8 mouse cellular contexts compared by ENCODE assay signal in the genomic region with DNA sequence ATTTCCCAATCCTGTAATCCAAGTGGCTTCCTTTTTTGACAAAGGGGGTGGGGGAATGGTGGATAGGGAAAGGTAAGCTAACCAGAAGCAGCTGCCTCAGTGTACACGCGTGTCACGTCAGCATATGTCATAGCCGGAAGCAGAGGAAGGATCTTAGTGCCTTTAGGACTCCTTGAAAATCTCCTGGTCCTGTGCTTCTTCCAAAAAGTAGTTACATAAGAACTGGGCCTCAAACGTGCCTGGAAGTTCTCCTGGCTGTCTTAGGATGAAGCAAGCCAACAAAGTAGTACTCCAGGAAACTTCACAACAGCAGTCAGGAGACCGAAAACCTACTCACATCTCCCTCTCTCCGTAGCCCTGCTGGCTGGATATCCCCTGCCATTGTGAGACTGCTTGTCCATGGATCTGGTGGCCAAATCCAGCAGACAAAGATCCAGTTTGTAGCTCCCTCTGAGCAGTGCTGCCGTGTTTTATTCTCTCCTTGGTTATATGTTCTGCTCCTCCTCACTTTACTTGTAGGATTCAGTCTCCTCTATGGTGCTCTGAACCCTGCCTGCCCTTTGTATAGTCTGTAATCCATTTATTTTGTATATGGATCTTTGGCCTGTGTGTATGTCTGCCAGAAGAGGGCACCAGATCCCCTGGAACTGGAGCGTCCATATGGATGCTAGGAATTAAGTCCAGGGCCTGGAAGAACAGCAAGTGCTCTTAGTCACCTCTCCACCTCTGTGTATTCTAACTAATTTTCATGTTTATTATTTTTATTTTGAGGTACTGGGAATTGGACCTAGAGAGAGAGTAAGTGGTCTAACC. TPM values are rescaled to one million over a fixed set of nuclear protein-coding genes. Genes with fewer than 3 reads are reported as not detected.
A peak's percentile ranks its signal among the peaks of the same experiment; 100 is the strongest.
DNase-seq lines count a peak whose midpoint lies in the region; ATAC-seq and TF ChIP-seq lines count a peak whose summit lies in the region.

No protein-coding gene starts in this region.

- H3K36me3 ChIP-seq in forebrain, embryonic 16.5 days (ENCODE audit: control insufficient read depth, insufficient read depth) = peaks cover 26% of the 10 kb centered on the region
- peaks cover 36% of the 10 kb centered on the region for H3K36me3 ChIP-seq in intestine, postnatal 0 days (ENCODE audit: control insufficient read depth, insufficient read depth)
- H3K36me3 ChIP-seq in liver, embryonic 14.5 days (replicated peaks; ENCODE audit: control insufficient read depth, insufficient read depth, low read depth) = peaks cover 14% of the 10 kb centered on the region
- H3K36me3 ChIP-seq in neural tube, embryonic 13.5 days = peaks cover 44% of the 10 kb centered on the region

- ATAC-seq in forebrain, embryonic 16.5 days = peak; percentile 73
- ATAC-seq in intestine, postnatal 0 days = peak; percentile 51; the same call in 1 of the 2 replicates
- ATAC-seq in liver, embryonic 14.5 days (ENCODE audit: insufficient read depth) = no peak
- ATAC-seq in neural tube, embryonic 13.5 days (ENCODE audit: low read depth) = peak; percentile 78; the same call in 1 of the 2 replicates

- no peaks in the 10 kb centered on the region for H3K4me1 ChIP-seq in cerebellum, adult 2 months (ENCODE audit: control insufficient read depth, insufficient read depth, low read length)
- H3K4me1 ChIP-seq in forebrain, embryonic 16.5 days (replicated peaks; ENCODE audit: control insufficient read depth, insufficient read depth, low read length) = no peaks in the 10 kb centered on the region
- no peaks in the 10 kb centered on the region for H3K4me1 ChIP-seq in intestine, postnatal 0 days (replicated peaks; ENCODE audit: control insufficient read depth, insufficient read depth, low read length)
- H3K4me1 ChIP-seq in liver, embryonic 14.5 days (replicated peaks; ENCODE audit: control insufficient read depth in 2 of 2, insufficient read depth in 2 of 2, low read length in 1 of 2) = no peaks in the 10 kb centered on the region
- H3K4me1 ChIP-seq in neural tube, embryonic 13.5 days (replicated peaks) = no peaks in the 10 kb centered on the region

- no peaks in the 10 kb centered on the region for H3K9me3 ChIP-seq in forebrain, embryonic 16.5 days (ENCODE audit: control insufficient read depth, low read length)
- H3K9me3 ChIP-seq in intestine, postnatal 0 days (ENCODE audit: control insufficient read depth) = no peaks in the 10 kb centered on the region
- H3K9me3 ChIP-seq in liver, embryonic 14.5 days (ENCODE audit: control insufficient read depth, low read length) = no peaks in the 10 kb centered on the region
- no peaks in the 10 kb centered on the region for H3K9me3 ChIP-seq in neural tube, embryonic 13.5 days

- no peak for TF ChIP-seq POLR2A in cerebellum, adult 2 months (IDR thresholded peaks at IDR 0.05; ENCODE audit: borderline replicate concordance, insufficient read depth, low read length)

- WGBS in cerebellum, adult 2 months = 71% methylated on average over 9 of the region's 9 CpGs
- 79% methylated on average over 9 of the region's 9 CpGs for WGBS in forebrain, embryonic 16.5 days
- WGBS in intestine, postnatal 0 days = 73% methylated on average over 9 of the region's 9 CpGs
- 69% methylated on average over 9 of the region's 9 CpGs for WGBS in liver, embryonic 14.5 days (ENCODE audit: insufficient replicate concordance)
- WGBS in neural tube, embryonic 13.5 days = 80% methylated on average over 9 of the region's 9 CpGs

- H3K4me2 ChIP-seq in forebrain, embryonic 16.5 days (ENCODE audit: low read length) = no peak overlapping the region
- H3K4me2 ChIP-seq in intestine, postnatal 0 days (replicated peaks; ENCODE audit: low read depth) = no peak overlapping the region
- H3K4me2 ChIP-seq in liver, embryonic 14.5 days (ENCODE audit: low read depth) = no peak overlapping the region
- H3K4me2 ChIP-seq in neural tube, embryonic 13.5 days = no peak overlapping the region

- H3K27me3 ChIP-seq in cerebellum, adult 2 months (ENCODE audit: control insufficient read depth, insufficient read depth, low read length) = no peaks in the 10 kb centered on the region
- H3K27me3 ChIP-seq in forebrain, embryonic 16.5 days (replicated peaks; ENCODE audit: control insufficient read depth, insufficient read depth, low read length) = no peaks in the 10 kb centered on the region
- no peaks in the 10 kb centered on the region for H3K27me3 ChIP-seq in intestine, postnatal 0 days (replicated peaks; ENCODE audit: control insufficient read depth, insufficient read depth, low read length)
- no peaks in the 10 kb centered on the region for H3K27me3 ChIP-seq in liver, embryonic 14.5 days (ENCODE audit: control insufficient read depth, insufficient read depth, low read length)
- no peaks in the 10 kb centered on the region for H3K27me3 ChIP-seq in neural tube, embryonic 13.5 days

- peak; percentile 16 for DNase-seq in kidney, adult 18-20 months
- no peak for DNase-seq in kidney, adult 11 months
- DNase-seq in cerebellum, adult 2 months = peak; percentile 40 to 41
- no peak for DNase-seq in liver, embryonic 14.5 days (ENCODE audit: low read depth in 3 of 3, low spot score in 3 of 3)
- no peak for DNase-seq in spleen, adult 18-20 months

- no peak overlapping the region for H3K4me3 ChIP-seq in cerebellum, adult 2 months (replicated peaks; ENCODE audit: insufficient read depth, low read depth, low read length)
- no peak overlapping the region for H3K4me3 ChIP-seq in forebrain, embryonic 16.5 days (replicated peaks; ENCODE audit: low read length)
- H3K4me3 ChIP-seq in intestine, postnatal 0 days (ENCODE audit: low read depth, low read length) = no peak overlapping the region
- H3K4me3 ChIP-seq in liver, embryonic 14.5 days (ENCODE audit: insufficient read depth in 1 of 2, low read depth in 2 of 2, low read length in 2 of 2) = no peak overlapping the region
- H3K4me3 ChIP-seq in neural tube, embryonic 13.5 days = no peak overlapping the region

- no peak overlapping the region for H3K27ac ChIP-seq in cerebellum, adult 2 months (ENCODE audit: insufficient read depth, low read length)
- no peak overlapping the region for H3K27ac ChIP-seq in forebrain, embryonic 16.5 days (ENCODE audit: low read length)
- no peak overlapping the region for H3K27ac ChIP-seq in intestine, postnatal 0 days (ENCODE audit: low read depth, low read length)
- H3K27ac ChIP-seq in liver, embryonic 14.5 days = no peak overlapping the region
- H3K27ac ChIP-seq in neural tube, embryonic 13.5 days (replicated peaks) = no peak overlapping the region

- TF ChIP-seq EP300 in liver, embryonic 14.5 days (IDR thresholded peaks at IDR 0.05; ENCODE audit: low read depth) = no peak

- H3K9ac ChIP-seq in forebrain, embryonic 16.5 days (replicated peaks; ENCODE audit: low read depth, low read length) = no peak overlapping the region
- H3K9ac ChIP-seq in intestine, postnatal 0 days (ENCODE audit: low read depth, low read length) = no peak overlapping the region
- no peak overlapping the region for H3K9ac ChIP-seq in liver, embryonic 14.5 days (replicated peaks)
- no peak overlapping the region for H3K9ac ChIP-seq in neural tube, embryonic 13.5 days

- peak; percentile 60; the same call in 1 of the 2 replicates for TF ChIP-seq CTCF in cerebellum, adult 2 months (IDR thresholded peaks at IDR 0.05; ENCODE audit: borderline replicate concordance, insufficient read depth, low read depth, low read length)
- peak; percentile 85 for TF ChIP-seq CTCF in intestine, postnatal 0 days (IDR thresholded peaks at IDR 0.05; ENCODE audit: low read depth)
- TF ChIP-seq CTCF in liver, embryonic 14.5 days (IDR thresholded peaks at IDR 0.05; ENCODE audit: low read depth) = peak; percentile 46

RNA-seq across cellular contexts. Expression of gene Cwc15, which starts 12.4 kb away (rescaled TPM):
- 123 and 129 TPM in 2 replicates for polyA plus RNA-seq in cerebellum, adult 2 months (2012; rRNA removed)
- polyA plus RNA-seq in forebrain, embryonic 16.5 days (2015; fragmentation: Nextera tagmentation; extraction: Ambion mirVana) = 159 TPM in 2 replicates
- polyA plus RNA-seq in intestine, postnatal 0 days (2015; fragmentation: Nextera tagmentation; extraction: Ambion mirVana) = 116 and 117 TPM in 2 replicates
- 16.6 and 39.1 TPM in 2 replicates for polyA plus RNA-seq in liver, embryonic 14.5 days (2012; rRNA removed)
- 63.2 and 68.8 TPM in 2 replicates for polyA plus RNA-seq in liver, embryonic 14.5 days (2014; fragmentation: Nextera tagmentation; extraction: Ambion mirVana)
- 162 and 178 TPM in 2 replicates for polyA plus RNA-seq in neural tube, embryonic 13.5 days (2015; fragmentation: Nextera tagmentation; extraction: Ambion mirVana)

RNA-seq across cellular contexts. Expression of gene Kdm4d, which starts 12.6 kb away (rescaled TPM):
- 1.1 and 1.2 TPM in 2 replicates for polyA plus RNA-seq in cerebellum, adult 2 months (2012; rRNA removed)
- polyA plus RNA-seq in forebrain, embryonic 16.5 days (2015; fragmentation: Nextera tagmentation; extraction: Ambion mirVana) = 0.25 and 0.34 TPM in 2 replicates
- 0.04 and 0.07 TPM in 2 replicates for polyA plus RNA-seq in intestine, postnatal 0 days (2015; fragmentation: Nextera tagmentation; extraction: Ambion mirVana)
- polyA plus RNA-seq in liver, embryonic 14.5 days (2012; rRNA removed) = 0.02 and 0.04 TPM in 2 replicates
- polyA plus RNA-seq in liver, embryonic 14.5 days (2014; fragmentation: Nextera tagmentation; extraction: Ambion mirVana) = 0.05 TPM in 1 of 2 replicates, not detected in the other
- 0.32 and 0.64 TPM in 2 replicates for polyA plus RNA-seq in neural tube, embryonic 13.5 days (2015; fragmentation: Nextera tagmentation; extraction: Ambion mirVana)

Comparison
In these comparisons a context has a peak if more than half of its experiments do, and no peak if none do; other contexts are left out.
1. DNase-seq: peak in kidney, adult 18-20 months (single experiment) and cerebellum, adult 2 months (2 of 2); none in kidney, adult 11 months (single experiment), liver, embryonic 14.5 days (0 of 3) and spleen, adult 18-20 months (0 of 2).
2. Peak in every context shown above with its lines, with median percentiles within 50 percentile points of each other: CTCF ChIP-seq.